Mouse (Mus musculus) heart, embryonic 11.5 days (tissue): Measurements from ENCODE around the gene Spryd7. TPM values are rescaled to one million over a fixed set of nuclear protein-coding genes. Genes with fewer than 3 reads are reported as not detected.
"Not testable (repeated sequence)": the region's sequence is repeated elsewhere in the genome, so short reads cannot be mapped to it uniquely, and the experiment has no call there.

Source experiments
- ATAC-seq: fragments of 200-750 bp; cut with Nextera tagmentation; replicated peaks from 2 replicates; pipeline ENCODE4 v1.8.0; 2017; ENCODE audit warnings: moderate library complexity; ENCODE audit not compliant: insufficient number of reproducible peaks, low FRiP score, low TSS enrichment
- H3K27ac ChIP-seq: fragments of 300-500 bp; sonication (generic); 2 replicates; pipeline ENCODE4 v1.5.1; 2014; ENCODE audit warnings: mild to moderate bottlenecking, low read depth, low read length
- H3K27me3 ChIP-seq: fragments of 300-500 bp; sonication (generic); 2 replicates; pipeline ENCODE4 v1.6.1; 2014; ENCODE audit warnings: mild to moderate bottlenecking, low read length, mixed read lengths; ENCODE audit not compliant: control insufficient read depth, insufficient read depth
- H3K36me3 ChIP-seq: fragments of 300-500 bp; sonication (generic); 2 replicates; pipeline ENCODE4 v1.6.1; 2014; ENCODE audit warnings: mild to moderate bottlenecking, low read length, moderate library complexity, mixed read lengths; ENCODE audit not compliant: control insufficient read depth, insufficient read depth
- H3K4me1 ChIP-seq: fragments of 300-500 bp; sonication (generic); 2 replicates; pipeline ENCODE4 v1.6.1; 2014; ENCODE audit warnings: low read length; ENCODE audit not compliant: control insufficient read depth, insufficient read depth
- H3K4me2 ChIP-seq: fragments of 300-500 bp; sonication (generic); 2 replicates; pipeline ENCODE4 v1.6.1; 2014; ENCODE audit warnings: mild to moderate bottlenecking, moderate library complexity
- H3K4me3 ChIP-seq: fragments of 300-500 bp; sonication (generic); 2 replicates; pipeline ENCODE4 v1.5.1; 2014; ENCODE audit warnings: low read depth, low read length
- H3K9ac ChIP-seq: fragments of 300-500 bp; sonication (generic); 2 replicates; pipeline ENCODE4 v1.6.1; 2014; ENCODE audit warnings: mild to moderate bottlenecking, low read depth, low read length, moderate library complexity
- H3K9me3 ChIP-seq: fragments of 300-500 bp; sonication (generic); replicated peaks from 2 replicates; pipeline ENCODE4 v1.6.1; 2016; ENCODE audit warnings: low read length; ENCODE audit not compliant: control insufficient read depth
- WGBS: fragments of 180-500 bp; shearing (Covaris S2); extraction: QIAGEN DNeasy Blood & Tissue Kit; methylation state at CpG from one replicate; pipeline ENCODE4 v1.1.7; 2014; ENCODE audit not compliant: insufficient replicate concordance; 5-methylcytosine and 5-hydroxymethylcytosine counted together
- polyA plus RNA-seq: library from polyadenylated mRNA; unstranded; fragments of >200 nt; fragmentation: Nextera tagmentation; extraction: Ambion mirVana; gene quantifications from 2 replicates; pipeline ENCODE4 v1.2.1, GENCODE M21; 2014

Gene Spryd7
- polyA plus RNA-seq, 1 experiment from 2014 or later: 24.9 TPM

DNA sequence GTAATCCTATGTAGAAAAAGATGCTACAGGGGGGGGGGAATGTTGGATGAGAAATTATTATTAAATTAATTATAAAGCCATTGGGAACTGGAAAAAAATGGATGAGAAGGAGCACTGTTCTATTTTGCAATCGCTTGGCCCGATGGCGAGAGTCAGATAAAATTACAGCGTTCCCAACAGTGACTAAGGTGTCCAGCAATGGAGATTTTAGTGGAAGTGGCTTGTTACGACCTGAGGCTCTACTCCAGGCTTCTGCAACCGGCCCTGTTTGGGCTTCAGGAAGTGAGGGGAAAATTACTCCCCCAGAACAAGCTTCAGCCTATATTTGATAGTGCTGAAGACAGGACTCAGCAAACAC is 776 bp downstream of the Spryd7 start:
- no peaks in the 10 kb centered on the region for H3K27me3 ChIP-seq
- H3K4me1 ChIP-seq: no peaks in the 10 kb centered on the region
- peak overlapping the region; percentile 86 for H3K4me2 ChIP-seq
- H3K4me3 ChIP-seq: peak overlapping the region; percentile 55
- no peaks in the 10 kb centered on the region for H3K9me3 ChIP-seq
- ATAC-seq: no peak
- H3K27ac ChIP-seq: peak overlapping the region; percentile 77
- peak overlapping the region; percentile 64 for H3K9ac ChIP-seq
- WGBS: 10% methylated on average over 6 of the region's 6 CpGs
- no peaks in the 10 kb centered on the region for H3K36me3 ChIP-seq

GRCm38 (mm10) chr14:61548614-61549013 is 8.1 kb downstream of the Spryd7 start:
- Histone ChIP-seq H3K4me2 (no peak overlapping the region), H3K4me3 (no peak overlapping the region), H3K9me3 (no peaks in the 10 kb centered on the region), H3K9ac (no peak overlapping the region), H3K36me3 (no peaks in the 10 kb centered on the region), H3K27me3 (no peaks in the 10 kb centered on the region), H3K4me1 (no peaks in the 10 kb centered on the region), H3K27ac (no peak overlapping the region)
- WGBS: 86% methylated on average over 1 of the region's 1 CpGs
- ATAC-seq: no peak

GRCm38 (mm10) chr14:61537772-61538171 is 18.9 kb downstream of the Spryd7 start:
- not testable (repeated sequence) for H3K27me3 ChIP-seq, H3K36me3 ChIP-seq, H3K9ac ChIP-seq, H3K4me1 ChIP-seq, H3K27ac ChIP-seq, H3K9me3 ChIP-seq, H3K4me2 ChIP-seq, H3K4me3 ChIP-seq, ATAC-seq
- 88% methylated on average over 6 of the region's 11 CpGs for WGBS

- Histone ChIP-seq H3K27me3 (no peaks in the 10 kb centered on the region), H3K27ac (no peak overlapping the region), H3K9ac (no peak overlapping the region), H3K36me3 (peaks cover 9% of the 10 kb centered on the region), H3K4me1 (no peaks in the 10 kb centered on the region), H3K4me2 (no peak overlapping the region), H3K4me3 (no peak overlapping the region), H3K9me3 (no peaks in the 10 kb centered on the region)
- ATAC-seq: no peak
- WGBS: 79% methylated on average over 5 of the region's 5 CpGs
These were observed 19.9 kb downstream of the Spryd7 start for GRCm38 (mm10) chr14:61536631-61537264.

- Histone ChIP-seq H3K4me2 (no peak overlapping the region), H3K4me1 (0 out of 2 replicates have a peak, but pooled peaks cover 6% of the 10 kb centered on the region), H3K9me3 (no peaks in the 10 kb centered on the region), H3K27ac (no peak overlapping the region), H3K36me3 (peaks cover 9% of the 10 kb centered on the region), H3K4me3 (no peak overlapping the region), H3K27me3 (no peaks in the 10 kb centered on the region), H3K9ac (no peak overlapping the region)
- no peak for ATAC-seq
- WGBS: 85% methylated on average over 3 of the region's 3 CpGs
These were observed 20.9 kb downstream of the Spryd7 start for GRCm38 (mm10) chr14:61535811-61536210.

GRCm38 (mm10) chr14:61530966-61531365 is 25.7 kb downstream of the Spryd7 start:
- H3K4me1 ChIP-seq: 0 out of 2 replicates have a peak, but pooled peaks cover 6% of the 10 kb centered on the region
- no peak overlapping the region for H3K4me3 ChIP-seq
- H3K4me2 ChIP-seq: no peak overlapping the region
- no peaks in the 10 kb centered on the region for H3K9me3 ChIP-seq
- no peak overlapping the region for H3K27ac ChIP-seq
- no peak overlapping the region for H3K9ac ChIP-seq
- ATAC-seq: no peak
- no peaks in the 10 kb centered on the region for H3K27me3 ChIP-seq
- H3K36me3 ChIP-seq: peaks cover 9% of the 10 kb centered on the region

DNA sequence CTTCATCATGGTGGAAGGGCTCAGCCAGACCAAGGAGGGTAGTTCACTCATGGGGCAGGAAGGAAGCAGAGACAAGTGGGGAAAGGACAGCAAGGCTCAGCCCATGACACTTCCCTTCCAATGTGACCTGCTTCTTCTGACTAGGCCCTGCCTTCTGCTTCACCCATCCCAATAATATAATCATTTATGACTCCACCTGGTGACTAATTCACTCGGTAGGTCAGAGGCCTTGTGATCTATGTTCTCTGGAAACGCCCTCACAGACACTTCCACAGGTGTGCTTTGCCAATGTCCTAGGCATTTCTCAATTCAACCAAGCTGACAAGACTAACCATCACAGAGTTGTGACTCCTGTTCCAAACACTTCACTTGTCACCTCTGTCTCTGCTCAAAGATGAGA is 26.3 kb downstream of the Spryd7 start:
- WGBS: 95% methylated on average over 2 of the region's 2 CpGs
- H3K9ac ChIP-seq: no peak overlapping the region
- ATAC-seq: no peak

DNA sequence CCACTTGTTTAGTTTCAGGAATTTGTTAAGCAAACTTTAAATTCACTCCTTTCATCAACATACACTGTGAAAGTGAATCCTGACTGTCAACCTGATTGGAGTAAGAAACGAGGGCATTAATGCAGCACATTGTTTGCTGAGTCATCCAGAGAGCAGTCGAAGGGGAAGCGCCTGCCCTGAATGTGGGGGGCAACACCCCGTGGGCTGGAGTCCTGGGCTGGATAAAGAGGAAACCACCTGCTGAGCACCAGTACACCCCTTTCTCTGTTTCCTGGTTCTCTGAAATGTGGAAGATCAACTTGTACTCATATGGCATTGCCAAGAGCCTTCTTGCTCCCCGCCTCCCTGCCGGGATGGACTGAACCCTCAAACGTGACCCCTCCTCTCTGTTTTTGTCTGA is 27.2 kb downstream of the Spryd7 start:
- H3K4me2 ChIP-seq: no peak overlapping the region
- H3K27me3 ChIP-seq: no peaks in the 10 kb centered on the region
- ATAC-seq: no peak
- 0 out of 2 replicates have a peak, but pooled peaks cover 6% of the 10 kb centered on the region for H3K4me1 ChIP-seq
- H3K36me3 ChIP-seq: no peaks in the 10 kb centered on the region; the same call in 1 of the 2 replicates
- no peak overlapping the region for H3K27ac ChIP-seq
- no peak overlapping the region for H3K4me3 ChIP-seq
- no peak overlapping the region for H3K9ac ChIP-seq
- 81% methylated on average over 7 of the region's 7 CpGs for WGBS
- no peaks in the 10 kb centered on the region for H3K9me3 ChIP-seq

More for the DNA sequence above, 26.3 kb downstream of the Spryd7 start:
- no peak overlapping the region for H3K27ac ChIP-seq
- no peak overlapping the region for H3K4me3 ChIP-seq
- 0 out of 2 replicates have a peak, but pooled peaks cover 6% of the 10 kb centered on the region for H3K4me1 ChIP-seq
- H3K36me3 ChIP-seq: peaks cover 6% of the 10 kb centered on the region
- H3K9me3 ChIP-seq: no peaks in the 10 kb centered on the region
- no peak overlapping the region for H3K4me2 ChIP-seq
- H3K27me3 ChIP-seq: no peaks in the 10 kb centered on the region

DNA sequence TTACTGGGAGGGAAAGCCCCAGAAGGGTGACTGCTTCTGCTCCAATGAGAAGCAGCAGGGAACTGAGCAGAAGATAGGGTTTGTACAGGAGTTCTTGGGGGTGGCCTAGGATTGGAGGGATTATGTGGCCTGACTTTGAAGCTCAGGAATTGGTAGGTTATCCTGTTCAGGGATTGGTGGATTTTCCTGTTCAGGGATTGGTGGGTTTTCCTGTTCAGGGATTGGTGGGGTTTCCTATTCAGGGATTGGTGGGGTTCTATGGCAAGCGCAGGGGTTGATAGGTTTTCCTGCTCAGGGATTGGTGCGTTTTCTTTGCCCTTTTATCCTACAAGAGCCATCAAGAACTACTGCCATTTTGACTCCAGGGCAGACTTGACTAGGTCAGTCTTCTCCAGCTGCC is 30.7 kb downstream of the Spryd7 start:
- Histone ChIP-seq H3K4me3 (no peak overlapping the region), H3K4me1 (0 out of 2 replicates have a peak, but pooled peaks cover under 1% of the 10 kb centered on the region), H3K36me3 (no peaks in the 10 kb centered on the region; the same call in 1 of the 2 replicates), H3K27me3 (no peaks in the 10 kb centered on the region), H3K4me2 (no peak overlapping the region), H3K9ac (no peak overlapping the region), H3K27ac (no peak overlapping the region), H3K9me3 (no peaks in the 10 kb centered on the region)
- WGBS: 93% methylated on average over 2 of the region's 2 CpGs
- ATAC-seq: no peak
